Mouse (Mus musculus): ENCODE measurements around the gene Vmn2r124.
"Not testable (repeated sequence)": the region's sequence is repeated elsewhere in the genome, so short reads cannot be mapped to it uniquely, and the experiment has no call there.

Gene Vmn2r124

GRCm38 (mm10) chr17:18049124-18049523 is at the start of gene Vmn2r124:
Gene Vmn2r124, plus strand, starts transcription at chr17:18049424.
- no peak for DNase-seq (ENCODE audit: low spot score in 2 of 2)

- DNase-seq (ENCODE audit: low spot score in 2 of 2), result no peak
These were observed 44.5 kb upstream of the Vmn2r124 start for GRCm38 (mm10) chr17:18004752-18005151.

GRCm38 (mm10) chr17:18021433-18021832 is 27.8 kb upstream of the Vmn2r124 start, which contains the start of gene Fpr-rs4:
Gene Fpr-rs4, plus strand, starts transcription at chr17:18021733.
- DNase-seq (ENCODE audit: low spot score in 2 of 2), result no peak

- not testable (repeated sequence) for DNase-seq (ENCODE audit: low spot score in 2 of 2)
These were observed 35.5 kb downstream of the Vmn2r124 start, which contains the start of gene Vmn2r91 for GRCm38 (mm10) chr17:18084716-18085115. Gene Vmn2r91, plus strand, starts transcription at chr17:18085016.

- not testable (repeated sequence) for DNase-seq (ENCODE audit: low spot score in 2 of 2)
These were observed 46.4 kb downstream of the Vmn2r124 start for GRCm38 (mm10) chr17:18095626-18096025.

GRCm38 (mm10) chr17:18102265-18102664 is 53.0 kb downstream of the Vmn2r124 start:
- DNase-seq (ENCODE audit: low spot score in 2 of 2), result not testable (repeated sequence)

Measured in heart, adult 9 months (tissue).